Mouse (Mus musculus): ENCODE data around the gene Eif4g3. TPM values are rescaled to one million over a fixed set of nuclear protein-coding genes. Genes with fewer than 3 reads are reported as not detected.

The Eif4g3 gene
- polyA plus RNA-seq, 1 experiment from 2014 or later, result 22.2 TPM

- Histone ChIP-seq H3K9me3 (no peaks in the 10 kb centered on the region), H3K9ac (no peak overlapping the region), H3K4me1 (peaks cover 35% of the 10 kb centered on the region), H3K36me3 (peaks cover 71% of the 10 kb centered on the region), H3K4me3 (no peak overlapping the region), H3K27ac (replicated peaks) (no peak overlapping the region), H3K4me2 (no peak overlapping the region), H3K27me3 (replicated peaks) (no peaks in the 10 kb centered on the region)
- no peak for ATAC-seq (ENCODE audit: extremely low read depth, insufficient number of reproducible peaks, low FRiP score, low TSS enrichment)
- 83% methylated on average over 10 of the region's 10 CpGs for WGBS
Measured at GRCm38 (mm10) chr4:138223623-138224022, 230.8 kb downstream of the Eif4g3 start.

- ATAC-seq (ENCODE audit: extremely low read depth, insufficient number of reproducible peaks, low FRiP score, low TSS enrichment), result no peak
- Histone ChIP-seq H3K27ac (replicated peaks) (no peak overlapping the region), H3K4me1 (peaks cover 29% of the 10 kb centered on the region), H3K9ac (no peak overlapping the region), H3K9me3 (no peaks in the 10 kb centered on the region), H3K4me3 (no peak overlapping the region), H3K4me2 (no peak overlapping the region), H3K36me3 (peaks cover 61% of the 10 kb centered on the region), H3K27me3 (replicated peaks) (peaks cover 33% of the 10 kb centered on the region)
- WGBS, result 58% methylated on average over 27 of the region's 27 CpGs
Measured at GRCm38 (mm10) chr4:138246756-138247665, 254.2 kb downstream of the Eif4g3 start.

- ATAC-seq (ENCODE audit: extremely low read depth, insufficient number of reproducible peaks, low FRiP score, low TSS enrichment), result peak; percentile 66
- peaks cover 66% of the 10 kb centered on the region for H3K27me3 ChIP-seq (replicated peaks)
- WGBS, result under 1% methylated on average over 68 of the region's 74 CpGs
Measured at GRCm38 (mm10) chr4:138250088-138250960, 257.5 kb downstream of the Eif4g3 start, which contains the start of the genes Sh2d5 and Kif17. Sh2d5 (plus strand) TSS chr4:138250403. Kif17 (plus strand) TSS chr4:138250435.

GRCm38 (mm10) chr4:138251819-138252218 is 259.0 kb downstream of the Eif4g3 start:
- Histone ChIP-seq H3K4me3 (peak overlapping the region; percentile 60), H3K36me3 (peaks cover 13% of the 10 kb centered on the region), H3K9ac (peak overlapping the region; percentile 54), H3K4me2 (peak overlapping the region; percentile 98), H3K27ac (replicated peaks) (no peak overlapping the region), H3K27me3 (replicated peaks) (peaks cover 78% of the 10 kb centered on the region), H3K4me1 (peaks cover 35% of the 10 kb centered on the region), H3K9me3 (no peaks in the 10 kb centered on the region)
- 1% methylated on average over 14 of the region's 14 CpGs for WGBS
- ATAC-seq (ENCODE audit: extremely low read depth, insufficient number of reproducible peaks, low FRiP score, low TSS enrichment), result 0 out of 2 replicates have a peak, but pooled peaks have one; percentile 23

More at GRCm38 (mm10) chr4:138250088-138250960, 257.5 kb downstream of the Eif4g3 start, which contains the start of the genes Sh2d5 and Kif17:
- Histone ChIP-seq H3K4me3 (peak within 1 kb of the TSS; percentile 60), H3K9me3 (no peaks in the 10 kb centered on the region), H3K27ac (replicated peaks) (no peak within 1 kb of the TSS), H3K9ac (peak within 1 kb of the TSS; percentile 76), H3K4me1 (peaks cover 35% of the 10 kb centered on the region), H3K36me3 (peaks cover 28% of the 10 kb centered on the region), H3K4me2 (peak within 1 kb of the TSS; percentile 98)

DNA sequence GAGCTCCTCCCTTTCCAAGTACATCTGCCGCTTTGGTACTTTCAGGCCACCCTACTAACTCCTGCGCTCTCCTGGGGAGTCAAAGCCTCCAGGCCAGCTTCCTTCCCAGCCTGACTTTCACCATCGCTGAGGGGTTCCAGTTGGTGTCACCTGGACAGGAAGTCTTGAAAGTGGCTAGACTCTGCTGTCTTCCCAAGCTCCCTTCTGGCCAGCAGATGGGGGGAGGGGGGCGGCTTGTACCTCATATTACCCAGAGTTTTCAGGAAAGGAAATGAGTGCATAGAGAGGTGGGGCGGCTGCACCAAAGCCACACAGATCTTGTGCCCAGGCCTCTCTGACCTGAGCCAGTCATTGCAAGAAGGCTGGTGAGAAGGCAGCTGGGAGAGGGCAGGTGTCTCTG is 259.4 kb downstream of the Eif4g3 start:
- H3K9ac ChIP-seq, result peak overlapping the region; percentile 54
- WGBS, result 22% methylated on average over 5 of the region's 5 CpGs
- H3K4me2 ChIP-seq, result peak overlapping the region; percentile 98
- no peak for ATAC-seq (ENCODE audit: extremely low read depth, insufficient number of reproducible peaks, low FRiP score, low TSS enrichment)
- peaks cover 9% of the 10 kb centered on the region for H3K36me3 ChIP-seq
- peak overlapping the region; percentile 60 for H3K4me3 ChIP-seq
- H3K4me1 ChIP-seq, result peaks cover 35% of the 10 kb centered on the region
- no peak overlapping the region for H3K27ac ChIP-seq (replicated peaks)
- peaks cover 81% of the 10 kb centered on the region for H3K27me3 ChIP-seq (replicated peaks)
- no peaks in the 10 kb centered on the region for H3K9me3 ChIP-seq

- no peaks in the 10 kb centered on the region for H3K9me3 ChIP-seq
- no peak overlapping the region for H3K9ac ChIP-seq
- H3K36me3 ChIP-seq, result no peaks in the 10 kb centered on the region; the same call in 1 of the 2 replicates
- no peak overlapping the region for H3K27ac ChIP-seq (replicated peaks)
- H3K4me3 ChIP-seq, result no peak overlapping the region
- H3K4me2 ChIP-seq, result no peak overlapping the region
- peaks cover 65% of the 10 kb centered on the region for H3K27me3 ChIP-seq (replicated peaks)
- H3K4me1 ChIP-seq, result peaks cover 8% of the 10 kb centered on the region
- 76% methylated on average over 22 of the region's 22 CpGs for WGBS
- ATAC-seq (ENCODE audit: extremely low read depth, insufficient number of reproducible peaks, low FRiP score, low TSS enrichment), result no peak
Measured at GRCm38 (mm10) chr4:138257116-138257687, 264.4 kb downstream of the Eif4g3 start.

Small RNA genes within 50 kb of the gene (microRNA-seq; reads per million reads assigned to microRNA genes)
- 1.4 reads per million for gene Mir6399

Other genes starting within 250 kb of the Eif4g3 start
- gene Alpl, start 196.6 kb upstream of the Eif4g3 start, polyA plus RNA-seq (2015; fragmentation: Nextera tagmentation; extraction: Ambion mirVana), result 3.3 and 3.8 TPM in 2 replicates
- gene Ece1, start 130.8 kb upstream of the Eif4g3 start, polyA plus RNA-seq (2015; fragmentation: Nextera tagmentation; extraction: Ambion mirVana), result 77.4 and 78.9 TPM in 2 replicates
- gene Hp1bp3, start 223.3 kb downstream of the Eif4g3 start, polyA plus RNA-seq (2015; fragmentation: Nextera tagmentation; extraction: Ambion mirVana), result 94.5 and 104 TPM in 2 replicates